Mouse (Mus musculus) small intestine, adult 2 months (tissue): ENCODE results near the gene AC134908.4. TPM values are rescaled to one million over a fixed set of nuclear protein-coding genes. Genes with fewer than 3 reads are reported as not detected.

Experiments used
- H3K27ac ChIP-seq: fragments of 200-500 bp; 2 replicates; pipeline ENCODE4 v1.5.1; 2012; ENCODE audit warnings: low read depth, low read length, control low read depth, inconsistent platforms; ENCODE audit not compliant: insufficient read depth
- H3K27me3 ChIP-seq: fragments of 200-500 bp; 2 replicates; pipeline ENCODE4 v1.6.1; 2012; ENCODE audit warnings: mild to moderate bottlenecking, moderate library complexity, low read length, inconsistent platforms; ENCODE audit not compliant: control insufficient read depth, insufficient read depth
- H3K36me3 ChIP-seq: fragments of 200-500 bp; 2 replicates; pipeline ENCODE4 v1.6.1; 2012; ENCODE audit warnings: mild to moderate bottlenecking, low read length, control low read depth, inconsistent platforms; ENCODE audit not compliant: control insufficient read depth, insufficient read depth
- H3K4me1 ChIP-seq: fragments of 200-500 bp; 2 replicates; pipeline ENCODE4 v1.6.1; 2012; ENCODE audit warnings: low read length, inconsistent platforms, mixed read lengths; ENCODE audit not compliant: control insufficient read depth, insufficient read depth, insufficient read length
- H3K4me3 ChIP-seq: fragments of 200-500 bp; 2 replicates; pipeline ENCODE4 v1.5.1; 2012; ENCODE audit warnings: low read depth, mild to moderate bottlenecking, control low read depth, inconsistent platforms, low read length, moderate library complexity
- CTCF ChIP-seq: fragments of 200-500 bp; IDR thresholded peaks from 2 replicates; pipeline ENCODE4 v1.5.1; 2012; ENCODE audit warnings: low read depth, mild to moderate bottlenecking, control low read depth, inconsistent platforms, low read length, moderate library complexity, mixed read lengths; ENCODE audit not compliant: insufficient replicate concordance, insufficient read length; ENCODE audit errors: extremely low read depth
- POLR2A ChIP-seq: fragments of 200-500 bp; IDR thresholded peaks from 2 replicates; pipeline ENCODE4 v1.6.1; 2012; ENCODE audit warnings: low read depth, mild to moderate bottlenecking, control low read depth, inconsistent platforms, low read length, moderate library complexity
- WGBS: fragments of 180-500 bp; shearing (Covaris S2); methylation state at CpG from one replicate; pipeline ENCODE4 v1.1.7; 2018; 5-methylcytosine and 5-hydroxymethylcytosine counted together
- polyA plus RNA-seq: library from polyadenylated mRNA; depleted of rRNA; stranded (reverse); fragments of >200 nt; gene quantifications from 2 replicates; pipeline ENCODE4 v1.2.3, GENCODE M21; 2012

AC134908.4 gene
- polyA plus RNA-seq, 1 experiment = not detected

GRCm38 (mm10) chr17:25830806-25831431 lies 35.5 kb upstream of the AC134908.4 start:
- Histone ChIP-seq H3K4me3 (no peak overlapping the region), H3K27ac (no peak overlapping the region), H3K4me1 (peaks cover 43% of the 10 kb centered on the region), H3K27me3 (no peaks in the 10 kb centered on the region), H3K36me3 (peaks cover 21% of the 10 kb centered on the region)
- TF ChIP-seq POLR2A (no peak), CTCF (no peak)
- 81% methylated on average over 14 of the region's 14 CpGs for WGBS

GRCm38 (mm10) chr17:25830200-25830753 lies 34.8 kb upstream of the AC134908.4 start:
- Histone ChIP-seq H3K4me1 (peaks cover 37% of the 10 kb centered on the region), H3K27ac (no peak overlapping the region), H3K27me3 (no peaks in the 10 kb centered on the region), H3K4me3 (no peak overlapping the region), H3K36me3 (peaks cover 24% of the 10 kb centered on the region)
- no peak for TF ChIP-seq CTCF
- TF ChIP-seq POLR2A = no peak
- WGBS = 70% methylated on average over 4 of the region's 4 CpGs

- Histone ChIP-seq H3K4me1 (peaks cover 32% of the 10 kb centered on the region), H3K36me3 (peaks cover 24% of the 10 kb centered on the region), H3K27ac (peak overlapping the region; percentile 60), H3K4me3 (peak overlapping the region; percentile 63), H3K27me3 (no peaks in the 10 kb centered on the region)
- no peak for TF ChIP-seq CTCF
- 26% methylated on average over 8 of the region's 8 CpGs for WGBS
Measured at GRCm38 (mm10) chr17:25829558-25830017, 34.1 kb upstream of the AC134908.4 start.

GRCm38 (mm10) chr17:25828712-25829557 lies 33.5 kb upstream of the AC134908.4 start, which contains the start of gene Jmjd8:
Gene Jmjd8 (plus strand): TSS chr17:25828867.
- no peaks in the 10 kb centered on the region for H3K27me3 ChIP-seq
- H3K27ac ChIP-seq = peak within 1 kb of the TSS; percentile 60
- H3K36me3 ChIP-seq = peaks cover 24% of the 10 kb centered on the region
- under 1% methylated on average over 32 of the region's 32 CpGs for whole genome bisulfite sequencing
- peak within 1 kb of the TSS; percentile 63 for H3K4me3 ChIP-seq
- H3K4me1 ChIP-seq = peaks cover 33% of the 10 kb centered on the region
- TF ChIP-seq CTCF (peak; percentile 56; the same call in 1 of the 2 replicates), POLR2A (no peak)

- Histone ChIP-seq H3K27me3 (no peaks in the 10 kb centered on the region), H3K27ac (peak overlapping the region; percentile 51)
Measured at GRCm38 (mm10) chr17:25828223-25828594, 32.8 kb upstream of the AC134908.4 start.

GRCm38 (mm10) chr17:25827546-25828222 lies 32.2 kb upstream of the AC134908.4 start:
- no peak overlapping the region for H3K4me3 ChIP-seq
- peaks cover 24% of the 10 kb centered on the region for H3K36me3 ChIP-seq
- peaks cover 32% of the 10 kb centered on the region for H3K4me1 ChIP-seq
- H3K27me3 ChIP-seq = no peaks in the 10 kb centered on the region
- no peak for TF ChIP-seq POLR2A
- TF ChIP-seq CTCF = no peak
- 94% methylated on average over 22 of the region's 22 CpGs for WGBS
- H3K27ac ChIP-seq = no peak overlapping the region

More at GRCm38 (mm10) chr17:25828223-25828594, 32.8 kb upstream of the AC134908.4 start:
- Histone ChIP-seq H3K36me3 (peaks cover 24% of the 10 kb centered on the region), H3K4me3 (peak overlapping the region; percentile 63), H3K4me1 (peaks cover 32% of the 10 kb centered on the region)
- 84% methylated on average over 8 of the region's 8 CpGs for WGBS
- no peak for TF ChIP-seq POLR2A
- TF ChIP-seq CTCF = no peak
